Mouse (Mus musculus) limb, embryonic 13.5 days (tissue): ENCODE data around the gene Ppm1l. TPM values are rescaled to one million over a fixed set of nuclear protein-coding genes. Genes with fewer than 3 reads are reported as not detected.
A peak's percentile ranks its signal among the peaks of the same experiment; 100 is the strongest.

Experiments
- ATAC-seq: fragments of 200-750 bp; cut with Nextera tagmentation; 2 replicates; pipeline ENCODE4 v1.8.0; 2017; ENCODE audit warnings: low read depth, moderate number of reproducible peaks, moderate TSS enrichment; ENCODE audit not compliant: low FRiP score
- H3K27ac ChIP-seq: fragments of 300-500 bp; sonication (generic); 2 replicates; pipeline ENCODE4 v1.5.1; 2015; ENCODE audit warnings: inconsistent platforms, mild to moderate bottlenecking, moderate library complexity
- H3K27me3 ChIP-seq: fragments of 300-500 bp; sonication (generic); 2 replicates; pipeline ENCODE4 v1.6.1; 2015; ENCODE audit warnings: mild to moderate bottlenecking, inconsistent platforms
- H3K36me3 ChIP-seq: fragments of 300-500 bp; sonication (generic); 2 replicates; pipeline ENCODE4 v1.6.1; 2015; ENCODE audit warnings: inconsistent platforms, mild to moderate bottlenecking, moderate library complexity
- H3K4me1 ChIP-seq: fragments of 300-500 bp; sonication (generic); 2 replicates; pipeline ENCODE4 v1.6.1; 2015; ENCODE audit warnings: inconsistent platforms
- H3K4me2 ChIP-seq: fragments of 300-500 bp; sonication (generic); replicated peaks from 2 replicates; pipeline ENCODE4 v1.6.1; 2015; ENCODE audit warnings: inconsistent platforms, mild to moderate bottlenecking, moderate library complexity
- H3K4me3 ChIP-seq: fragments of 300-500 bp; sonication (generic); 2 replicates; pipeline ENCODE4 v1.5.1; 2015; ENCODE audit warnings: moderate library complexity, mild to moderate bottlenecking, inconsistent platforms
- H3K9ac ChIP-seq: fragments of 300-500 bp; sonication (generic); 2 replicates; pipeline ENCODE4 v1.6.1; 2015; ENCODE audit warnings: mild to moderate bottlenecking, inconsistent platforms
- H3K9me3 ChIP-seq: fragments of 300-500 bp; sonication (generic); 2 replicates; pipeline ENCODE4 v1.6.1; 2016; ENCODE audit warnings: inconsistent platforms
- WGBS: fragments of 180-500 bp; shearing (Covaris S2); methylation state at CpG from one replicate; pipeline ENCODE4 v1.1.7; 2015; 5-methylcytosine and 5-hydroxymethylcytosine counted together
- polyA plus RNA-seq: library from polyadenylated mRNA; unstranded; fragments of >200 nt; fragmentation: Nextera tagmentation; extraction: Ambion mirVana; gene quantifications from 2 replicates; pipeline ENCODE4 v1.2.1, GENCODE M21; 2015

Gene Ppm1l
- polyA plus RNA-seq, 1 experiment from 2014 or later = 15.9 TPM

DNA sequence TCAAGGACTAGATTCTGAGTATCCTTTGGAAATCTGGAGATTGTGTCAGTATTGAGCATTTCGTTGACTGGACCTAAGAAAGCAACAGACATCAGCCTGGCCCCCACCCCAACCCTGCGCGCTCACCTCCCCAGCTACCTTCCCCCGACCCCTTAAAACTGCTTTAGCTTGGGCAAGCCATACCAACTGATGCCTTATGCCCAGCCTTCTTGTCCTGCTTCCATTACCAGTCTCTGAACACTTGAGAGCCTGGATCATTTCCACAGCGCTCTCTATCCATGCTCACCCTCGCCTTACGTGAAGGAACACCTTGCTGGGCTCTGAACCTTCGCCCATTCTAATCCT, 41.9 kb downstream of the Ppm1l start:
- H3K4me2 ChIP-seq = peak overlapping the region; percentile 36
- no peaks in the 10 kb centered on the region for H3K36me3 ChIP-seq
- no peaks in the 10 kb centered on the region for H3K9me3 ChIP-seq
- H3K27ac ChIP-seq = peak overlapping the region; percentile 67; the same call in 1 of the 2 replicates
- 72% methylated on average over 8 of the region's 8 CpGs for WGBS
- no peaks in the 10 kb centered on the region for H3K27me3 ChIP-seq
- H3K4me3 ChIP-seq = no peak overlapping the region
- H3K9ac ChIP-seq = no peak overlapping the region
- H3K4me1 ChIP-seq = peaks cover 61% of the 10 kb centered on the region
- peak; percentile 1; the same call in 1 of the 2 replicates for ATAC-seq

DNA sequence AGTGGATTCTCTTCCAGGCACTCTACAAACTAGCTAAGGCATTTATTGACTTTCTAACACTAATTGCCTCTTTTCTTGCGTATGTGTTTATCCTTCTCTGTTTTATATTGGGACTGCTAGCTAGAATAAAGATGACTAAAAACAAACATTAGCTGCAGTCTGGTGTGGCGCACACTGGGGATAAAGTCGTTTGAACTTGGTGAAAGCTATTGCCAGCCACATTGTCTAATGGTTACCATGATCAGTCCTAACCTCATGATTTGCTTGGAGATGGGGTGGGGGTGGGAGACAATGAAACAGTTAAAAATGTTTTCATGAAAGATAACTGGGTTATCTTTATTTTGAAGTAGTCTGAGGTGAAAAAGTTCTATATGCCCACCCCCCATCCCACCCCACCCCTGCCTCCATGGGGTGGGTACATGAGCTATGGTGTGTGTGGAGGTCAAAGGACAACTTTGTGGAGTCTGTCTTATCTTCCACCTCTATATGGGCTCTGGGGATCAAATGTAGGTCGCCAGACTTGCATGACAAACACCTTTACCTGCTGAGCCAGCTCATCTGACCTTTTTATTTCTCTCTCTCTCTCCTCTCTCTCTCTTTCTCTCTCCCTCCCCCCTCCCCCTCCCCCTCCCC, 43.7 kb downstream of the Ppm1l start:
- Histone ChIP-seq H3K36me3 (no peaks in the 10 kb centered on the region), H3K27me3 (no peaks in the 10 kb centered on the region), H3K4me1 (peaks cover 76% of the 10 kb centered on the region), H3K4me2 (no peak overlapping the region), H3K9me3 (no peaks in the 10 kb centered on the region), H3K27ac (no peak overlapping the region), H3K4me3 (no peak overlapping the region), H3K9ac (no peak overlapping the region)
- ATAC-seq = no peak
- 69% methylated on average over 4 of the region's 4 CpGs for WGBS

DNA sequence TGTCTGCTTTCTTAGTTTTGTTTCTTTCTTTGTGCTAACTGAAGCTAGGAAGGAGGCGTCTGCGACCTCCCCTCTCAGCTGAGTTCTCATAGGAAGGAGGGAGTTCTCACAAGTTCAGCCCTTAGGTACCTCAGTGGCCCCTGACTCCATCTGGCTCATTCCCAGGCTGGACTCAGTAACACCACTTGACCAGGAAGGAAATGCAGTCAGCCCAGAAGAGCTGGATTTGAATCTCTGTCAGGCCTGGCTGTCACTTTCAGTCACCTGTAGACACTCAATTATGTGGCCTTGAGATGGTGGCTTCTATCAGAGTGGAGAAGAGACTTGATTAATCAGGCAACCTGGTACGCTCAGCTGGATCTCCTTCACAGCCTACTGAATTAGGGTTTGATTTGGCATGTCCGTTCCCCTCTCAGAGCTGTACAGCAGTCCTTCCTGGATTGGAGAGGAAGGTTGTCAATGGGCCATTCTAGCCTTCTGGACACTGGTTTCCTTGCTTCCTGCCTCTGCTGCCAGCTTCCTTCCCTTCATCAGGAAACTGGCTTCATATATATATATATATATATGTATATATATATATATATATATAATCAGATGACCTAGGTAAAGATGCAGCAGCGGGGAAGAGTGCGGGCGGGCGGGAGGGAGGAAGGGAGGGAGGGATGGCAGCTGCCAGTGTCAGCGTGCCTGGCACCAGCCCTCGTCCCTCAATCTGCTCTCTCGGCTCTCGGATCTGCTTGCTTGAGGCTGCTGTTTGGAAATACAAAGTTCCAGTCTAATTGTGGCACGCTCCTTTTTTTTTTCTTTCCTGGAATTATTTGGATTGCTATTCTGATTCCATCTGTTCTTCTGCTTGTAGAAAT, 45.1 kb downstream of the Ppm1l start:
- Histone ChIP-seq H3K9ac (no peak overlapping the region), H3K4me2 (no peak overlapping the region), H3K27ac (no peak overlapping the region), H3K36me3 (no peaks in the 10 kb centered on the region), H3K4me1 (peaks cover 63% of the 10 kb centered on the region), H3K9me3 (no peaks in the 10 kb centered on the region), H3K4me3 (no peak overlapping the region), H3K27me3 (no peaks in the 10 kb centered on the region)
- no peak for ATAC-seq
- 87% methylated on average over 10 of the region's 13 CpGs for WGBS

DNA sequence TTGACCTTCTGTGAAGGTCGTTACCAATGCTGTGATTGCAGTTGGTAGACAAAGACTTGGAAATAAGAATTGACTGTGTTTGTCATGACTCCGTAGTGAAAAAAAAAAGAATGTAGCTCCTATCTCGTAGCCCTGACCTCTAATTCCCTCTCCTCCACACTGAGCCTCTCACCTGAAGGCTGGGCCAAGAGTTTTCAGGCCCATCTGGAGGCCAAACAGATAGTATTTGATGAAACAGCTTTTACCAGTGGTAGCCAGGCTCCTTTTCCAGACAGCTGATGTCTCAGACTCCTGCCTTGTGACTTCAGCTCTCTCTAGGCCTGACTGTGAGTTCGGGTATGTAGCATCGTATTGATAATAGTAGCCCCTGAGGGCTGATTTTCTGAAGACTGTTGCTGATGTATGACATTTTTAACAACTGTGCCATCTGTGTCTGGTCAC, 45.7 kb downstream of the Ppm1l start:
- ATAC-seq = no peak
- 79% methylated on average over 5 of the region's 5 CpGs for WGBS
- H3K9me3 ChIP-seq = no peaks in the 10 kb centered on the region

DNA sequence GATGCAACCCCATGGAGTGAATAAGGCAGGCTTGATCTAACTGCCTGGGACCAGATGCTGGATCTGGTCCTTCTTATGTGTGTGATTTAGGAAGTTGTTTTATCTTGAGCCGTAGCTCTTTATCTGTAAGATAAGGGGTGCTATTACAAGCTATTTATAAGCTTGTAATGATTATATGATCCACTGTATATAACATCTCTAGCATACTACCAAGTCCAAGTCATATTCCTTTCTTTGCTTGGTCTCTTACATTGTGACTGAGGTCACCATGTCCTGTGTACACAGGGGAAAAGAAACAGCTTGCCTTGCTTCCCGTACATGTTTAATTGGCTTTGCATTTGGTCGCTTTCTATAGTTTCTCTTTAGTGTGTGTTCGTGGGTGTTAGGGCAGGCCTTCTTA, 46.2 kb downstream of the Ppm1l start:
- no peak overlapping the region for H3K27ac ChIP-seq
- H3K9me3 ChIP-seq = no peaks in the 10 kb centered on the region
- H3K4me2 ChIP-seq = no peak overlapping the region
- H3K27me3 ChIP-seq = no peaks in the 10 kb centered on the region
- peaks cover 57% of the 10 kb centered on the region for H3K4me1 ChIP-seq
- no peak overlapping the region for H3K4me3 ChIP-seq
- WGBS = 63% methylated on average over 4 of the region's 4 CpGs
- H3K9ac ChIP-seq = no peak overlapping the region
- no peaks in the 10 kb centered on the region for H3K36me3 ChIP-seq
- ATAC-seq = no peak

More for the DNA sequence above, 45.7 kb downstream of the Ppm1l start:
- H3K36me3 ChIP-seq = no peaks in the 10 kb centered on the region
- H3K4me2 ChIP-seq = no peak overlapping the region
- H3K4me3 ChIP-seq = no peak overlapping the region
- H3K4me1 ChIP-seq = peaks cover 61% of the 10 kb centered on the region
- H3K27ac ChIP-seq = no peak overlapping the region
- no peaks in the 10 kb centered on the region for H3K27me3 ChIP-seq
- no peak overlapping the region for H3K9ac ChIP-seq

DNA sequence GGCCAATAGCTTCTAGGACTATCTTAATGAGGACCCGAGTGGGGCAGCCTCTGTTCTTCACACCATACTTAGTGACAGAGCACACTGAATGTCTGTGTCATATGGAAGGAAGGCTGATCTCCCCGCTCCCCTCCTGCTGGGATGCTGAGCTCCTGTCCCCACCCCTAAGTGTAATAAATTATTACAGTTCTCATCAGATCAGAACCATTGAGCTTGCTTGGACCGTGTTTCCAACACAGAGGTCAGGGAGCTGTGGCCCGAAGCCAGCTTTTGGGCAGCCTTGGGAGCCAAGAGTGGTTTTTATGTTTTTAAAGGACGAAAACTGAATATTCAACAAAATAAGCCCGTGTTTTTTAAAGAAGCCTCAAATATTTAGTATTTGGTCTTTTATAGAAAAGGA, 47.5 kb downstream of the Ppm1l start:
- Histone ChIP-seq H3K9ac (no peak overlapping the region), H3K4me1 (peaks cover 45% of the 10 kb centered on the region), H3K4me3 (no peak overlapping the region), H3K4me2 (no peak overlapping the region), H3K27ac (no peak overlapping the region), H3K27me3 (no peaks in the 10 kb centered on the region), H3K36me3 (no peaks in the 10 kb centered on the region), H3K9me3 (no peaks in the 10 kb centered on the region)
- ATAC-seq = no peak
- 73% methylated on average over 6 of the region's 6 CpGs for WGBS

DNA sequence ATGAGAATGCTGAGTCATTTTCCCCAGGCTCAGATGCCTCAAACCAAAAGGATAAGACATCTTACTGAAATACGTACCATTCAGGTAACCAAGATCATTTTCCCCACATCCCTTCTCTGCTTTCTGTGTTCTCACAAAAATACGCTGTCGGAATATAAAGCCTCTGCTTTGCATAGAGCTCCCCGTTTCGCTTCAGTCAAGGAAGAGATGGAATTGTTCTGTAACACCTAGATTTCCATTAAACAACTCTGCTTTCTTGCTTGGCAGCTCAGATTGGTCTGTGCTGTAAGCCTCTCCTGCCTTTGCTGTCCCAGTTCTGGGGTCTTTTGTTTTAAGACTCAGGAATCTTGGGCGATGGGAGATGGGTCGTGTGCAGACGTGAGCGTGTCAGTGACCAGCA, 51.3 kb downstream of the Ppm1l start:
- H3K36me3 ChIP-seq = no peaks in the 10 kb centered on the region
- no peak overlapping the region for H3K27ac ChIP-seq
- 92% methylated on average over 9 of the region's 9 CpGs for WGBS
- H3K4me1 ChIP-seq = peaks cover 25% of the 10 kb centered on the region
- peaks cover 3% of the 10 kb centered on the region for H3K9me3 ChIP-seq
- H3K9ac ChIP-seq = no peak overlapping the region
- H3K27me3 ChIP-seq = no peaks in the 10 kb centered on the region
- no peak overlapping the region for H3K4me2 ChIP-seq
- ATAC-seq = no peak
- H3K4me3 ChIP-seq = no peak overlapping the region

DNA sequence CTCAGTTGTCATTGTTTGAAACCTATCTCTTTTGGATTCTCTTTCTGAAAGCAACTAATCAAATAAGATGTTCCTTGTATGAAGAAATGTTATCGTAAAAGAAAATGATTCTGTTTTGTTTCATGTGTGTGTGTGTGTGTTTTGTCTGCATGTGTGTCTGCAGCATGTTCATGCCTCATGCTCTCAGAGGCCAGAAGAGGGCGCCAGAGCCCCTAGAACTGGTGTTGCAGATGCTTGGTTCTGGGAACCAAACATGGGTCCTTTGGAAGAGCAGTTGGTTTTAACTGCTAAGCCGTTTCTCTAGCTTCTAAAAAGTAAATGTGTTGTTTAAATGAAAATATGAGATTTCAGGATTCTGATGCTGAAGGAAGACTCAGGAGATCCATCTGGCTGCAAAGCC, 56.1 kb downstream of the Ppm1l start:
- Histone ChIP-seq H3K9me3 (peaks cover 3% of the 10 kb centered on the region), H3K27me3 (no peaks in the 10 kb centered on the region), H3K36me3 (no peaks in the 10 kb centered on the region), H3K4me3 (no peak overlapping the region), H3K9ac (no peak overlapping the region), H3K4me1 (no peaks in the 10 kb centered on the region), H3K4me2 (no peak overlapping the region), H3K27ac (no peak overlapping the region)
- 77% methylated on average over 3 of the region's 3 CpGs for WGBS
- ATAC-seq = no peak

DNA sequence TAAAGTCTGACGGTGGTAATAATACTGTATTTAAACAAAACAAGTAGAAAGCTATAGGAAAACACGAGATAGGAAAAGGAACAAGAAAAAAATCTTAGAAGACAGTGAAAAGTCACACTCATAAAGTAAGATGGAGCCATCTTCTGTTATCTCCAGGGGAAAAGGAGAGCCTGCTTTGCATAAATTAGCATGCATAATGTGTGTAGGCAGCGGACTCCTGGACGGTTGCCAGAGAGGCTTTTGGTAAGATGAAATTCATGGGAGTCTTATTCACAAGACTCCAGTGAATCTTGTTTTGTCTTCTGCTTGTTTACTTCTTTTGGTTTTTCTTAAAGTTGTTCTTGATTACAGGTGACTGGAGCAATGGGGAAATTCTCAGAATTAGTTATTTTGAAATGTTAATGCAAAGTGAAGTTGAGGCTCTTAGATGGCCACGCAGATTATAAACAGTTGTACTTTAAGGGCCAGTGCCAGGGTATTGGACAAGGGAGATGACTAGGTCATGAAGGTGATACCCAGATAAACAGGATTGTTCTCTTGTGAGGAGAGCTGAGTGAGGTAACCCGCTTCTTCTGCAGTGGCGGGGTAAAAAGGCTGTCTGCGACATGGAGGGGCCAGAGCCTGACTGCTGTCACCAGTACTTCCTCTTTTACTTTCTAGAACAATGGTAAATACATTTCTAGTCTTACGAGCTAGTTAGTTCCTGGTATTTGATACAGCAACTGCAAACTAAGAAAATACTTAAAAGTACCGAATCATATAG, 57.1 kb downstream of the Ppm1l start:
- Histone ChIP-seq H3K36me3 (no peaks in the 10 kb centered on the region), H3K9ac (no peak overlapping the region), H3K4me1 (no peaks in the 10 kb centered on the region), H3K4me3 (no peak overlapping the region), H3K4me2 (no peak overlapping the region), H3K27ac (no peak overlapping the region), H3K27me3 (no peaks in the 10 kb centered on the region), H3K9me3 (peaks cover 3% of the 10 kb centered on the region)
- WGBS = 87% methylated on average over 10 of the region's 10 CpGs
- no peak for ATAC-seq

DNA sequence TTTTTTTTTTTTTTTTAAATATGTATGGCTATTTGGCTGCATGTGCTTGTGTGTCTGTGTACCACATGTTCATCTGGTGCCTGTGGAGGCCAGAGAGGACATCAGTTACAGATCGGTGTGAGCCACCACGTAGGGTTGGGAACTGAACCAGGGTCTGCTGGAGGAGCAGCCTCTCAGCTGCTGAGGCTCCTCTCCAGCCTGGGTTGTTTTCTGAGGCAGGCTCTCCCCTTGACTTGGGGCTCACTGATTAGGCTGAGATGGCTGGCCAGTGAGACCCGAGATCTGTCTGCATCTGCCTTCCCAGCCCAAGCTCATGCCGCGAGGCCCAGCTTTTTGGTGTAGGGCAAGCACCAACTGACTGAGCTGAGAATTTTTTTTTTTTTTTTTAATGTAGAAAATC, 57.9 kb downstream of the Ppm1l start:
- Histone ChIP-seq H3K9me3 (peaks cover 3% of the 10 kb centered on the region), H3K9ac (no peak overlapping the region), H3K27me3 (no peaks in the 10 kb centered on the region), H3K4me3 (no peak overlapping the region), H3K27ac (no peak overlapping the region), H3K36me3 (no peaks in the 10 kb centered on the region), H3K4me2 (no peak overlapping the region), H3K4me1 (no peaks in the 10 kb centered on the region)
- ATAC-seq = no peak
- WGBS = 84% methylated on average over 5 of the region's 5 CpGs

DNA sequence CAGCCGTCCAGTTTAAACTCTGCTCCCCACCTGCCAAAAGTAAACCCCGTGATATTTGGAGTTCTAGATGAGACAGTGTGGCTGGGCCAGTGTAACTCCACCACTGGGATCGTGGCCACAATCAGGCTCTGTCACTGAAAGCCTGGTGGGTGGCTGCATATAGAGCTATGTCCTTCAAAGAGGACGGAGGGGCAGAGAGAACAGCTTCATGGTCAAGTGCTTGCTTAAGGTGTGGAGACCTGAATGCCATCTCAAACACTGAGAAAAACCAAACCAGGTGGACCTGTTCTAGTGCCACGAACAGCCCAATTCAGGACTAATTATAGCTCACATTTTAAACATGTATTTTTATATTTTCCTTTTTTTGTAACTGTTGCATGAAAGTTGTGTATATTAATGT, 58.3 kb downstream of the Ppm1l start:
- H3K9ac ChIP-seq = no peak overlapping the region
- H3K27me3 ChIP-seq = no peaks in the 10 kb centered on the region
- H3K27ac ChIP-seq = no peak overlapping the region
- H3K4me2 ChIP-seq = no peak overlapping the region
- H3K36me3 ChIP-seq = no peaks in the 10 kb centered on the region
- H3K4me1 ChIP-seq = no peaks in the 10 kb centered on the region
- 84% methylated on average over 5 of the region's 5 CpGs for WGBS
- ATAC-seq = no peak
- no peak overlapping the region for H3K4me3 ChIP-seq
- peaks cover 3% of the 10 kb centered on the region for H3K9me3 ChIP-seq

DNA sequence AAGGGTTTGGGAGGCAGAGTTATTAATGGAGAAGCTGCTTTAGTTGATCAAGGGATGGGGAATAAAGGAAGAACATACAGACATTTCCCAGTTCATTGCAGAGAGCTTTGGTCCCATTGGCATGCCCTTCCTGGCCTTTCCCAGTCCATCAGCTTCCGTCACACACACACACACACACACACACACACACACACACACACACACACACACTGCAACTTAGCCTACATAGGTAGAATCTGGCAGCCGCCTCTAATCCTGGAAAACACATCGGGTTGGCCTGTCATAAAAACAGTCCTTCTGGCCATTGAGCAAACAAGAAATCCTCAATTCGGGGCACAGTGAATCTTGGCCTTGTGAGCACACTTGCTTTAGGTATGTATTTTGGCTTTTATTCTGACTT, 64.6 kb downstream of the Ppm1l start:
- no peaks in the 10 kb centered on the region for H3K36me3 ChIP-seq

More for the DNA sequence above, 64.6 kb downstream of the Ppm1l start:
- Histone ChIP-seq H3K27ac (no peak overlapping the region), H3K4me2 (no peak overlapping the region), H3K4me3 (no peak overlapping the region), H3K9me3 (0 out of 2 replicates have a peak, but pooled peaks cover 4% of the 10 kb centered on the region), H3K4me1 (peaks cover 15% of the 10 kb centered on the region; the same call in 1 of the 2 replicates), H3K9ac (no peak overlapping the region), H3K27me3 (no peaks in the 10 kb centered on the region)
- 68% methylated on average over 4 of the region's 4 CpGs for WGBS
- ATAC-seq = no peak
